Mouse (Mus musculus): ENCODE data around the gene Gm5127. TPM values are rescaled to one million over a fixed set of nuclear protein-coding genes. Genes with fewer than 3 reads are reported as not detected.

The Gm5127 gene
- polyA plus RNA-seq (2016; fragmentation: Nextera tagmentation; extraction: Ambion mirVana), result 0.66 and 1.1 TPM in 2 replicates

DNA sequence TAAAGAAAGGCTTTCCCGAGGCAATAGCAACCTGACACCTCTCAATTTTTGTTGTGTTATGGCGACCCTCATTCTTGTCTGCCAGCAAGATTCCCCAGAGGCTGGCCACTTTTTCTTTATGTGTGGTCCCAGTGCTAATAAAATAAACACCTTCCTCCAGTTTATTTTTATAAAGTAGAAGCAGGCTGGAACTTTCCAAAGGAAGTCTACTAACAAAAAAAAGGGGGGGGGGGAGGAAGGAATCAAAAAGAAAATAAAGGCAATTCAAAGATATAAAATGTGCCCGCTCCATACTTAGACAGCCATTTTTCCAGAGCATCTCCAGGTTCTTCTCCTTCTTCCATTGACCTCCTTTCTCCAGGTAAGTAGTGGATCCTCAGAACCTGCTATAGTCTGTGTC is at the start of gene Gm5127:
Gm5127 (plus strand) TSS at position 301 of the 400 bp plus-strand sequence.
- no peak for ATAC-seq (ENCODE audit: low FRiP score)
- 52% methylated on average over 3 of the region's 3 CpGs for WGBS
- no peak within 1 kb of the TSS for H3K27ac ChIP-seq
- no peaks in the 10 kb centered on the region for H3K27me3 ChIP-seq
- no peak within 1 kb of the TSS for H3K9ac ChIP-seq
- no peaks in the 10 kb centered on the region for H3K4me1 ChIP-seq
- no peaks in the 10 kb centered on the region for H3K36me3 ChIP-seq
- H3K9me3 ChIP-seq (replicated peaks), result no peaks in the 10 kb centered on the region
- H3K4me3 ChIP-seq, result no peak within 1 kb of the TSS
- H3K4me2 ChIP-seq (replicated peaks), result no peak within 1 kb of the TSS

- Histone ChIP-seq H3K4me2 (replicated peaks) (no peak overlapping the region), H3K36me3 (no peaks in the 10 kb centered on the region), H3K4me1 (no peaks in the 10 kb centered on the region), H3K27ac (no peak overlapping the region), H3K9me3 (replicated peaks) (no peaks in the 10 kb centered on the region), H3K27me3 (no peaks in the 10 kb centered on the region), H3K4me3 (no peak overlapping the region), H3K9ac (no peak overlapping the region)
- 36% methylated on average over 3 of the region's 3 CpGs for WGBS
- no peak for ATAC-seq (ENCODE audit: low FRiP score)
Observed at GRCm38 (mm10) chrX:106536359-106536758, 46.6 kb upstream of the Gm5127 start.

DNA sequence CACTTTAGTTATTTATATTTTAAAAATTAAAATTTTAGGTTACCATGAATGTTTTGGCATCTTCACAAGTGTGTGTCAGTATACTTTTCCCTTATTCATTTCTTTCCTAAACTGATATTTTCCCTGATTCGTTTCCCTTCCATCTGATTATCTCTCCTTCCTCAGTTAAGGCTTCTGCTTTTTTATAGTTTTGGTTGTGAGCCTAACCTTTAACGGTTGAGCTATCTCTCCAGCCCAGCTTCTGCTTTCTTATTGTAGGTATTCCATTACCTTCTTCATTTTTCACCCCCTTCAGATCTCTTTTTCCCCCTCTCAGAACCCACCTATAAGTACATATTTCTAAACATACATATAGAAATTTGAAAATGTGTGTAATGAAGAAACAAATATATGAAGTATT is 27.5 kb upstream of the Gm5127 start:
- ATAC-seq (ENCODE audit: low FRiP score), result no peak

GRCm38 (mm10) chrX:106578966-106579365 is 4.0 kb upstream of the Gm5127 start:
- H3K4me2 ChIP-seq (replicated peaks), result no peak overlapping the region
- H3K9ac ChIP-seq, result no peak overlapping the region
- no peaks in the 10 kb centered on the region for H3K36me3 ChIP-seq
- no peak for ATAC-seq (ENCODE audit: low FRiP score)
- H3K9me3 ChIP-seq (replicated peaks), result no peaks in the 10 kb centered on the region
- H3K27ac ChIP-seq, result no peak overlapping the region
- no peak overlapping the region for H3K4me3 ChIP-seq
- H3K4me1 ChIP-seq, result no peaks in the 10 kb centered on the region
- WGBS, result 44% methylated on average over 3 of the region's 3 CpGs
- no peaks in the 10 kb centered on the region for H3K27me3 ChIP-seq

More for the DNA sequence above, 27.5 kb upstream of the Gm5127 start:
- Histone ChIP-seq H3K4me1 (no peaks in the 10 kb centered on the region), H3K36me3 (no peaks in the 10 kb centered on the region), H3K4me2 (replicated peaks) (no peak overlapping the region), H3K9me3 (replicated peaks) (no peaks in the 10 kb centered on the region), H3K27ac (no peak overlapping the region), H3K4me3 (no peak overlapping the region), H3K9ac (no peak overlapping the region), H3K27me3 (no peaks in the 10 kb centered on the region)
- WGBS, result 84% methylated on average over 2 of the region's 2 CpGs

DNA sequence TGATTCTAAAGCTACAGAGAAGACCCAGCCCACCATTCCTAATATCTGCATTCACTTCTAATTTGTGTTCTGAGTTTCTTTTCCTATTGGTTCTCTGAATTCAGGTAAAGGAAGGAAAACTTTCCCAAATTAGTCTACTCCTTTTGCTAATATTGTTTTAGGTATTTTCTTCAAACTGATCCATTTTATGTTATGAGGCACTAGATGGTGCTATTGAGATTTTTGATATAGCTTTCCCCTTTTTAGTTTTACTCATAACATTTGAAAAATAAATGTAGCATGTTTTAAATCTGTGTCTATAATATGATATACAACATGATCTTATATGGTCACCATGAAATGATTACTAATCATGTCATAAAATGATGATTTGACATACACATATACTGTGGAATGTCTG is 2.6 kb upstream of the Gm5127 start:
- no peaks in the 10 kb centered on the region for H3K36me3 ChIP-seq
- no peak for ATAC-seq (ENCODE audit: low FRiP score)
- no peaks in the 10 kb centered on the region for H3K27me3 ChIP-seq
- H3K9ac ChIP-seq, result no peak overlapping the region
- H3K4me3 ChIP-seq, result no peak overlapping the region
- no peak overlapping the region for H3K27ac ChIP-seq
- H3K9me3 ChIP-seq (replicated peaks), result no peaks in the 10 kb centered on the region
- no peak overlapping the region for H3K4me2 ChIP-seq (replicated peaks)
- no peaks in the 10 kb centered on the region for H3K4me1 ChIP-seq

DNA sequence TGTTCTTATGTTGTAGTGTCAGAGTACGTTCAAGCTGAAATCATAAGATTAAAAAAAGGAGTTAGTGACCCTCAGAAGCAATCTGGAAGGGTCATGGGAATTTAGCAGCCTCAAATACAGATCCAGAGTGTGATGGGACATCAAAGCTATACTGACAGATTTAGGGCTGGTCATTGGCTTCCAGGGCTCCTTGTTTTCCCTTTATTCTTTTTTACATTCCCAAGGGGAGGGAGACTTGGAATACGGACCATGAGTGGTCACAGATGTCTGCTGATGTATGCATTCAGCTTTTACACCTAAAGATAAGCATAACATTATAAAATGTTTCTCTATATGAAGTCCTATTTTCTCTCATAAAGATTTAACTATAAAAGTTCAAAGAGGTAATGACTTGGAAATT is 789 bp upstream of the Gm5127 start:
- H3K27ac ChIP-seq, result no peak overlapping the region
- no peaks in the 10 kb centered on the region for H3K27me3 ChIP-seq
- ATAC-seq (ENCODE audit: low FRiP score), result no peak
- H3K4me1 ChIP-seq, result no peaks in the 10 kb centered on the region
- WGBS, result 43% methylated on average over 2 of the region's 2 CpGs
- no peak overlapping the region for H3K9ac ChIP-seq
- H3K4me3 ChIP-seq, result no peak overlapping the region
- H3K36me3 ChIP-seq, result no peaks in the 10 kb centered on the region
- no peaks in the 10 kb centered on the region for H3K9me3 ChIP-seq (replicated peaks)
- H3K4me2 ChIP-seq (replicated peaks), result no peak overlapping the region

DNA sequence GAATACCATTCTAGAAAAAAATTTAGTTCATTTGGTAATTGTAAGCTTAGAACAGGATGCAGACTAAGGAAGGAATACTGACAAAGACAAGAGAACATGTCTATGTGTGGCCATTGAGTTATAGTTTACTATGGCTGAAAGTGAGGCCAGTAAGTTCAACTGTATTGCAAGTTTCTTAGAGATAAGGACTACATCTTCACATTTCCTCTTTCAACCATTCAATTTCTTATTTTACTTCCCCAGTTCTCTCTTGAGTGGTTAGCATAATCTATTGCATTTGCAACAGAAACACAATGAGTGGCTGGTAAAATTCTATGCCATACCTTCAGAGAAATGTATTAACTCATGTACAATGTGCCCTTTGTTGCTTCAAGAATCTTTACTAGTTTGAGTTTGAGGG is 10.9 kb downstream of the Gm5127 start:
- ATAC-seq (ENCODE audit: low FRiP score), result no peak
- no peaks in the 10 kb centered on the region for H3K9me3 ChIP-seq (replicated peaks)
- no peaks in the 10 kb centered on the region for H3K36me3 ChIP-seq
- no peak overlapping the region for H3K27ac ChIP-seq
- H3K4me3 ChIP-seq, result no peak overlapping the region
- no peak overlapping the region for H3K9ac ChIP-seq
- H3K27me3 ChIP-seq, result no peaks in the 10 kb centered on the region
- H3K4me2 ChIP-seq (replicated peaks), result no peak overlapping the region
- no peaks in the 10 kb centered on the region for H3K4me1 ChIP-seq

DNA sequence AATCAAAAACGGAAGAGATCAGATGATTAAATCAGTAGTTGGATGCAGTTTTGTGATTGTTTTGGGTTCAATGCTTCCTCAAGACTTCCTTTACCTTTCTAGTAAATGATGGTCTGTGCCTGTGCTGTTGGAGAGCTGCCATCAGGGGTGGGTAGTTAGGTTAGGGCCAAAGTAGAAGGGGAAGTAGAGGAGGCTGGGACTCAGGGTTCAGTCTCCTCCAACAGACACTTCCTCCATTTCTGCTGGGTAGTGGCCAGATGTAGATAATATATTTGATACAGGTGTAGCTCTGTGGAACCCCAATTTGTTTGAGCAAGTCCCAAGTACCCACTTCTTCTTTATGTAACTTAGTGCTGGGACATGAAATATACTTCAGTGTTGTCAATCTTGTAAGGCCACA is 12.9 kb downstream of the Gm5127 start:
- Histone ChIP-seq H3K4me1 (no peaks in the 10 kb centered on the region), H3K27ac (no peak overlapping the region), H3K9me3 (replicated peaks) (no peaks in the 10 kb centered on the region), H3K4me2 (replicated peaks) (no peak overlapping the region), H3K36me3 (no peaks in the 10 kb centered on the region), H3K4me3 (no peak overlapping the region), H3K9ac (no peak overlapping the region), H3K27me3 (no peaks in the 10 kb centered on the region)
- 84% methylated on average over 1 of the region's 1 CpGs for WGBS
- no peak for ATAC-seq (ENCODE audit: low FRiP score)

GRCm38 (mm10) chrX:106602574-106603258 is 19.7 kb downstream of the Gm5127 start:
- Histone ChIP-seq H3K4me3 (no peak overlapping the region), H3K9ac (no peak overlapping the region), H3K9me3 (replicated peaks) (no peaks in the 10 kb centered on the region), H3K27me3 (peaks cover 5% of the 10 kb centered on the region), H3K27ac (no peak overlapping the region), H3K4me2 (replicated peaks) (no peak overlapping the region), H3K4me1 (no peaks in the 10 kb centered on the region), H3K36me3 (no peaks in the 10 kb centered on the region)
- 28% methylated on average over 9 of the region's 9 CpGs for WGBS
- ATAC-seq (ENCODE audit: low FRiP score), result no peak

- Histone ChIP-seq H3K9me3 (replicated peaks) (no peaks in the 10 kb centered on the region), H3K27me3 (peaks cover 5% of the 10 kb centered on the region), H3K4me2 (replicated peaks) (0 out of 2 replicates have a peak within 1 kb of the TSS, but pooled peaks have one; percentile 6), H3K4me1 (no peaks in the 10 kb centered on the region), H3K9ac (no peak within 1 kb of the TSS), H3K36me3 (no peaks in the 10 kb centered on the region), H3K27ac (no peak within 1 kb of the TSS), H3K4me3 (no peak within 1 kb of the TSS)
- no peak for ATAC-seq (ENCODE audit: low FRiP score)
- 36% methylated on average over 6 of the region's 6 CpGs for WGBS
Observed at GRCm38 (mm10) chrX:106603386-106603785, 20.4 kb downstream of the Gm5127 start, which contains the start of gene Cysltr1. Cysltr1 (minus strand) TSS chrX:106603679.

DNA sequence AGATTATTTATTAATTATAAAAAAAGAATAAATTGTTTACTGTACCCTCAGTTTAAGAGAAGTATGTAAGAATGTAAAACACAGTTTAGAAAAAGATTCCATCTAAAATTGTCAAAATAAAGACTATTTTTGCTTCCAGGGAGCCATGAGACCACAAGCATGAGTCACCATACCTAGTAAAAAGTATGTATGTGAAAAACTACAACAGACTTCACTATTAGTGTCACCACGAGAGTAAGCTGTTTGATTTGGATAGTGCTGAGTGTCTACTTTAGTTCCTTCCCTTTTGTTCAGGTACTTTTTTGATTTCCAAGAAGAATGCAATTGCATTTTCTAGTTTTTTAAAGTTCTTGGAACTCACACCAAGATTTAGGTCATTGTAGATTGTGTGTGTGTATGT is 39.5 kb downstream of the Gm5127 start:
- H3K27me3 ChIP-seq, result no peaks in the 10 kb centered on the region
- H3K4me3 ChIP-seq, result no peak overlapping the region
- no peaks in the 10 kb centered on the region for H3K36me3 ChIP-seq
- WGBS, result 58% methylated on average over 1 of the region's 1 CpGs
- H3K9ac ChIP-seq, result no peak overlapping the region
- ATAC-seq (ENCODE audit: low FRiP score), result no peak
- no peaks in the 10 kb centered on the region for H3K9me3 ChIP-seq (replicated peaks)
- no peak overlapping the region for H3K27ac ChIP-seq
- no peaks in the 10 kb centered on the region for H3K4me1 ChIP-seq
- no peak overlapping the region for H3K4me2 ChIP-seq (replicated peaks)

DNA sequence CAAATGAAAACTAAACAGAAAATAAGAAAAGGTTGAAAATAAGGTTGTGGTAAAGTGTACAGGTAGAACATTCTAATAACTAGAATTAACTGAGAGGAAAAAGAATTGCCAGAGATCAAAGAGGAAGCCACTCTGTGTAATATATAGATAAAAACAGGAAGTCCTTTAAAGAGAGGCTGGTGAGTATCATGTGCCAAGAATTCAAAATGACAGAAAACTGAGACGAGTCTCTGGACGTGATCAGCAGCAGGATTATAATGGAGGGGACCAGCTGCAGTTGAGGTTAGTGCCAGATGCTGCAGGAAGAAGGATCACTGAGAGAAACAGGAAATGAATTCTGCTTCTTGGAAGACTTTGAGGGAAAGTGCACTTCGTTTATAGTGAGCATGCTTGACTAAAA is 40.7 kb downstream of the Gm5127 start:
- Histone ChIP-seq H3K36me3 (no peaks in the 10 kb centered on the region), H3K9me3 (replicated peaks) (no peaks in the 10 kb centered on the region), H3K27ac (no peak overlapping the region), H3K4me1 (no peaks in the 10 kb centered on the region), H3K4me3 (no peak overlapping the region), H3K9ac (no peak overlapping the region), H3K4me2 (replicated peaks) (no peak overlapping the region), H3K27me3 (no peaks in the 10 kb centered on the region)
- WGBS, result 61% methylated on average over 3 of the region's 3 CpGs
- no peak for ATAC-seq (ENCODE audit: low FRiP score)

GRCm38 (mm10) chrX:106628514-106628913 is 45.5 kb downstream of the Gm5127 start:
- ATAC-seq (ENCODE audit: low FRiP score), result no peak
- Histone ChIP-seq H3K4me2 (replicated peaks) (no peak overlapping the region), H3K4me1 (no peaks in the 10 kb centered on the region), H3K27ac (no peak overlapping the region), H3K4me3 (no peak overlapping the region), H3K27me3 (no peaks in the 10 kb centered on the region), H3K36me3 (no peaks in the 10 kb centered on the region), H3K9ac (no peak overlapping the region), H3K9me3 (replicated peaks) (no peaks in the 10 kb centered on the region)
- 64% methylated on average over 1 of the region's 1 CpGs for WGBS

All from hindbrain, embryonic 12.5 days (tissue).